Mouse (Mus musculus) gastrocnemius, postnatal 36 days (tissue): ENCODE results near the gene Mfsd4b5. TPM values are rescaled to one million over a fixed set of nuclear protein-coding genes. Genes with fewer than 3 reads are reported as not detected.
"Not testable (repeated sequence)": the region's sequence is repeated elsewhere in the genome, so short reads cannot be mapped to it uniquely, and the experiment has no call there.

Source experiments
- DNase-seq, 2 experiments: peaks; one replicate each; pipeline ENCODE4 v3.0.0; 2022
- intact Hi-C: fragments of 180-260 bp; cut with DNase I; formaldehyde crosslinking; loops from one replicate; pipeline ENCODE4 v1.15.1; 2025
- total RNA-seq, 2 experiments: library from RNA; stranded (reverse); gene quantifications; 2 replicates each; pipeline ENCODE4 v1.2.3; 2021

The Mfsd4b5 gene
- total RNA-seq, 2 experiments from 2014 or later: 0.38 to 0.47 TPM

DNA sequence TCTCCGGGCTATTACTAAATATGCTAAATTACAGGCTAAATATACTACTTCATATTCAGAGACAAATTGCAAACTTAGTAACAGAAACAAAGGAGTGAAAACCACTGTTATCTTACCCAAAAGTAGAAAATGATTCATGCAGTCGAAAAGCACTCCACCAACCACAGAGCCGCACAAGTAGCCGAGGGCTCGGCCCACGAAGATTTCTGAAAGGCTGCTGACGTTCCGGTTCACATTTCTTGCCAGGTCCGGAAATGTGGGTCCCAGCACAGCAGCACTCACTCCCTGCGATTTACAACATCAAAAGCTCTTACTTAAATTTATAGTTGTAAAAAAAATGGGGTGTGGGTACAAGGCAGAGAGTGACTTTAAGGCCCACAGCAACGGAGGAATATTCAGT, 11.5 kb downstream of the Mfsd4b5 start:
- DNase-seq: no peak

DNA sequence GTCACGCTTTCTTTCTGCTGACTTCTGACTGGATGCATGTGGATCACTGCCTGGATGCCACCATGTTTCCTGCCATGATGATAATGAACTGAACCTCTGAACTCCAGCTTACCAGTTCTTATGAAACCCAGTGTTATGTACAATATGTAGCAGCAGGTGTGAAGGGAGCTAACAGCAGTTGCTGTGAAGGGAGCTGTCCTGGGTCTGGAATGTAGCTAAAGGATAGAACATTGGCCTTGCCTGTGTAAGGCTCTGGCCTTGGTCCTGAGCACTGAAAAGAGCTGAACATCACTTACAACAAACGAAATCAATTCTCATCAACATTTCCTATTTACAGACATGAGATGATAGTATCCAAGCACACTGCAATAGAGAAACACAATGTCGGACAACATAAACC, 18.9 kb downstream of the Mfsd4b5 start:
- intact Hi-C loops: no loop called here

More for the DNA sequence above, 11.5 kb downstream of the Mfsd4b5 start:
- intact Hi-C loops: no loop called here

DNA sequence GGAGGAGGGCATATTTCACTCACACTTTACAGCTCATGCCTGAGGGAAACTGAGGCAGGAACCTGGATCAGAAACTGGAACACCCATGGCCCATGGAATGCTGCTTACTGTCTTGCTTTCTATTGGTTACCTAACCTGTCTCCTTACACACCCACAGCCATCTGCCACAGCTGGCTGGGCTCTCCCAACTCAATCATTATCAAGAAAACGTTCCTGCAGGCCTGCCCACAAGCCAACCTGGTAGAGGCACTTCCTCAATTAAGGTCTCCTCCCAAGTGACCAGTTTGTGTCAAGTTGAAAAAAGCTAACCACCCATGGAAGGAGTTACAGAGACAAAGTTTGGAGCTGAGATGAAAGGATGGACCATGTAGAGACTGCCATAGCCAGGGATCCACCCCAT, 24.5 kb downstream of the Mfsd4b5 start:
- intact Hi-C loops: loop anchor here (5.0 kb wide), 2 partner anchors 65 to 250 kb away; partner anchors contain the start of gene Mfsd4b4
- no peak for DNase-seq

More for the DNA sequence above, 18.9 kb downstream of the Mfsd4b5 start:
- DNase-seq: no peak

DNA sequence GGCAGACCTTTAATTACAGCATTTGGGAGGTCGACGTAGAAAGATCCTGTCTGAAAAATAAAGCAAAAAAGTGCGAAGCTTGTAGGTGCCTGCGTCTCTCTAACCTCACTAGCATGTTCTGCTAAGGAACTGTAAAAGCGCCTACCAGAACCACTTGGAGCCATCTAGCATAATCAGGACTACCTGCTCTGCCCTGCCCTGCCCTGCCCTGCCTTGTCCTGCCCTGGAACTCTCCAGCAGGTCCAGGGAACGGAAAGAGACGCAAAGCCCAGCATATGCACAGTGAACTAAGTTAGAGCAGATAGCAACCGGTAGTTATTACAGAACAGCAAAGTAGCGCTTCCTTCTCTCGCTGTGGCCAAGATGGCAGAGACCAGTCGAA, 26.0 kb downstream of the Mfsd4b5 start:
- DNase-seq: no peak
- intact Hi-C loops: loop anchor here (5.0 kb wide), 2 partner anchors 63 to 252 kb away; partner anchors contain the start of gene Mfsd4b4

DNA sequence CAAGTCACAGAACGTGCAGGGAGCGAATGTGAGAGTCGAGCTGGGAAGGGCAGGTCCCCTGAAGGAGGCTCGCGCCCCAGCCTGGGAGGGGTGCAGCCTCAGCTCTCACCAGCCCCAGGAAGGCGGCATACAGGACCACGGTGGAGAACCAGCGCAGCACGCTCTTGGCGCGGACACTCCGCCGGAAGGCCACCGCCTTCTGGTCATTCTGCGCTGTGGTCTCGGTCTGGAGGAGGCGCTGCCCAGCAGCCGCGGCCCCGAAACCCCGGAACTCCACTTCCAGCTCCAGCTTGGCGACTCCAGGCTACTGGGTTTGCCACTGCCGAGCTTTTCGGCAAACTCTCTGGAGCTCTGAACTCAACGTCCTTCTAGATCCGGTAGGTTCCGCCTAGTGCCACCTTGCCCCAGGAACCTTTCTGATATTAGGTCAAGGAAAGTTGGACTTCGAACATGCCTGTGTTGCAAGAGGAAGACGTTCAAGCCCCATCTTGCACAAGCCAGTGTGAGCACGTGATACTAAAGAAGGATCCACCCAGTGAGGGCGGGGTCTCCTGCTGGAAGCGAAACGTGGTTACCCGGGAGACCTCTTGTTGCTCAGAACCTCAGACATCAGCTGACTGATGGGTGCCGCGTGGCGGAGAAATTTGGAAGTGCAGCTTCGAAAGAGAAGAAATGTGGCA, 26.5 kb downstream of the Mfsd4b5 start, which contains the start of gene Mfsd4b3:
TSS of gene Mfsd4b3 (minus strand) at position 393 of the 680 bp plus-strand sequence.
- intact Hi-C loops: loop anchor here (5.0 kb wide), 3 partner anchors 63 to 252 kb away; partner anchors contain the start of genes Mfsd4b1 and Mfsd4b4
- DNase-seq: peak; percentile 94

DNA sequence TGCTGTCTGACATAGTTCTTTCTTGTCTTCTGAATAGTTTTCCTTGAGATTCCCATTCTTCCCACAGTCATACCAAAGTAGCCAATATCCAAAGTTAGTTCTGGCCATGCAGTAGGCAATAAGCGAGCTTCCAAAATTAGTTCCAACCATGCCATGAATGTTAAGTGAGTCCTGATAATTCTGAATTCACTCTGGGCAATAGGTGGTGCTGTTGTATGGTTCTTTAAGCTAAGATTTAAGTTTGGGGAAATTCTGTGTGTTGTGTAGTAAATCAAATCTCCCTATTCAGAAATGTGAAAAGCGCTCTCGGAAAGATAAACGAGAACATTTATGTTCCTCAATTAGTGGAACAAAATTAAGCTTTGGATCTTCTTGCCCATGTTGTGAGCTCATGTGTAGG, 28.2 kb downstream of the Mfsd4b5 start:
- intact Hi-C loops: loop anchor here (5.0 kb wide), 1 partner anchor 69 kb away; the partner anchor contains the start of gene Mfsd4b1
- DNase-seq: no peak

DNA sequence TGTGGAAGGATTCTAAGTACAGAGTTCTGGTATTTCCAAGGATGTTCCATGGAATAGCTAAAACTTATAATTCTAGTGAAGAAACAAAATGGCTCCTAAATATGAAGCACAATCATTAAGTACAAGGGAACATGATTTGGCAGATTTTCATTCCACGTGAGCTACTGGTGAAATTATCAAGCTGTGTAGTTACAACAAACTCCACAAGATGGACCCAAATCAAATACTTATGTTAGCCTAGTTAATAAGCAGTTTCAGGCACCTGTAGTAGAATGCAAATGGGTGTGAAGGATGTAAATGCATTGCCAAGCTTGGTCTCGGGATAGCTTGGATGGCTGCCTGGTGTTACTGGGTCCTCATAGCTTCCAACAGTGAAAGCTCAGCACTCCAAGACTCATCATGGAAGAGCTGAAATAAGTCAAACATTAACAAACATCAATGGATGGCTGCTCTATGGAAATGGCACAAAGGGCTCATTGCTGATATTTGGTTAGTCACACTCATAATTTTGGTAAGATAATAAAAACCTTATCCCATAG, 30.0 kb downstream of the Mfsd4b5 start:
- DNase-seq: no peak
- intact Hi-C loops: loop anchor here (5.0 kb wide), 1 partner anchor 71 kb away; the partner anchor contains the start of gene Mfsd4b1

DNA sequence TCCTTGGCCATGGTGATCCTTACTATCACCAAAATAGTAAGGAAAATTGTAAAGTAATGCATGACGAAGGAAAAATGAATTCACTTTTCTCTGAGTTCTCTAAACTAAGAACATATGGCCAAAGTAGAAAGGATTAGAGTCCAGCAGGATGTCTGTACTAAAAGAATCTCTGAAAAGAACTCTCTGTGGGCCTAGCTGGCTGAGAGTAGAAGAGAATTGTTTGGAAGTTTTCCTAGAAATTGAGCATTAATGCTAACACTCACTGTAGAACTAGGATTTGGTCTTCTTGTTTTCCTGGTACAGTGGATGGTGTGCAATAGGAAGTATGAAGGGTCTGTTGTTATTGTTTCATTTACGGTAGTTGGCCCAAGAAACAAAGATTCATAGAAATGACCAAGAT, 31.3 kb downstream of the Mfsd4b5 start:
- no peak for DNase-seq
- intact Hi-C loops: loop anchor here (5.0 kb wide), 1 partner anchor 72 kb away; the partner anchor contains the start of gene Mfsd4b1

DNA sequence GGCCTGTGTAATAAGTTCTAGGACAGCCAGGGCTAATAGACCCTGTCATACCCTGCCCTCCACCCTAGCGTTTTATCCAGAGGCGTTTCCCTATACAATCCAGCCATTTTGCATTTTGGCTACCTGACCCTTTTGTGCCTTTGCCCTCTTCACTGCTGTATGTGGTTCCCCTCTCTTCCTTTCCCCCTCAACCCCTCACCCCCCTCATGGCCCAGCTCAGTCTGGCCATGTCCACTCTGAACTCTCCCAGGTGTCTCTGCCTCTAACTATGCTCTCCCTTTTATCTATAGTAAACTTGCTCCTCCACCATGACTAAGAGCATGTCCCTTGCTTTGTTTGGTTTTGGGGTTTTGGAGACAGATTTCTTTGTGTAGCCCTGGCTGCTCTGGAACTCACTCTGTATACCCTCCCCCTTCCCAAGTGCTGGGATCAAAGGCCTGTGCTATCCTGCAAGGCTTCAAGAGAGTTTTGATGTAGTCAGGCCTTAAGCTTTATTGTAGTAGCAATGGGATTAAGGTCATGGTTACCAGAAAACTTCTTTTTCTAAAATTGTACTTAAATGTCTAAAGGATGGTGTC, 37.0 kb downstream of the Mfsd4b5 start:
- intact Hi-C loops: no loop called here

DNA sequence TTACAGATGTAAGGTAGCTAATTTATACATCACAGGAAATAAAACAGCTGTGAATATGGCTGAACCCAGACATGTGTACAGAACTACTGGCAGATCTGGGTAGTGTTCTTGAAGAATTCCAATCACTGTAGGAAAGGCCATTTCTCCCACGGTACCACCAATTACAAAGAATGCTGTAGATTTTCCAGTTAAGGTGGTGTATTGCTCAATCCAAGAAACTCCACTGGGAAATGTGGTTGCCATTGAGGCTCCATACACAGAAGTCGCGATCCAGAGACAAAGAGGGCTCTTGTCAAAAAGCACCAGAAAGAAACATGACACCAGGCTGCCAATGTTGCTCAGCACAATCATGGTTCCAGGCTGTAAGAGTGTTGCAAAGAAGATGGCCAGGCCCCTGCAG, 39.3 kb downstream of the Mfsd4b5 start:
- intact Hi-C loops, DNase-seq: not testable (repeated sequence)

More for the DNA sequence above, 37.0 kb downstream of the Mfsd4b5 start:
- DNase-seq: no peak

DNA sequence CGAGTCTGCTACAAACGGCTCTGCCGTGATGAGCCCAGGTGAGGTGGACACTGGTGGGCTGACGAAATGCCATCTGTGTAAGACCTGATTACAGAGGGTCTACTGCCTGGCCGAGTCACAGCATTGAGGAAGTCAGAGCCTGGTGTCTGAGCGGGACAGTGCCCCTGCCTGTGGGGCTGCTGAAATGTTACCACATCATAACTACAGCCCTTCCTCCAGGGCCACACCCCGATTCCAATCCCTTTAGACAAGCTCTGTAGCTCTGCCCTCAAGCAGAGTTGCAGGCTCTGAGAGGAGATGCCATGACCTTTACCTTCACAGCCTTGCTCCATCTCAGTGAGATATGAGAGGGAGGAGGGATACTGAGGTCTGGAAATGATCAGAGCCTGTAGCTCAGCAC, 49.9 kb downstream of the Mfsd4b5 start:
- DNase-seq: no peak
- intact Hi-C loops: no loop called here

DNA sequence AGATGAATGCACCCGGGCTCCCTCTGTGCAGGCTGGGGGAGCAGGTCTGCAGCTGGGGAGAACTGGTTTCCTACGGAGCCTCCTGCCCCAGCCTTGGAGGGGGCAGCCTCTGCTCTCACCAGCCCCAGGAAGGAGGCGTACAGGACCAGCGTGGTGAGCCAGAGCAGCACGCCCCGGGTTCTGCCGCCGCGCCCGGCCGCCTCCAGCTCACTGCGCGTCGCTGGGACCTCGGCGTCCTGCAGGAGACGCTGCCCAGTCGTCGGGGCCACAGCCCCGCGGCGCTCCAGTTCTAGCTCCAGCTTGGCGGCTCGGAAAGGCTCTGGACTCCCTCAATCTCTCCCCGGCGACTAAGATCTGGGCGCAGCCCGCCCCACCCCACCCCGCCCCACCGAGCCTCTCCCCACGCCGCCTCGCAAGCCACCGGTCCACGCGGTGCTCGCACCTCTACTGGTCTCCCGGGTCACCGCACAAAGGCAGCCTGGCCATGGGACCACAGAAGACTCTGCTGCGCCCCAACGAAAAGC, 59.8 kb downstream of the Mfsd4b5 start, which contains the start of gene Mfsd4b2:
TSS of gene Mfsd4b2 (minus strand) at position 308 of the 524 bp plus-strand sequence.
- intact Hi-C loops: no loop called here
- DNase-seq: peak in 1 of 2 experiments; percentile 10

DNA sequence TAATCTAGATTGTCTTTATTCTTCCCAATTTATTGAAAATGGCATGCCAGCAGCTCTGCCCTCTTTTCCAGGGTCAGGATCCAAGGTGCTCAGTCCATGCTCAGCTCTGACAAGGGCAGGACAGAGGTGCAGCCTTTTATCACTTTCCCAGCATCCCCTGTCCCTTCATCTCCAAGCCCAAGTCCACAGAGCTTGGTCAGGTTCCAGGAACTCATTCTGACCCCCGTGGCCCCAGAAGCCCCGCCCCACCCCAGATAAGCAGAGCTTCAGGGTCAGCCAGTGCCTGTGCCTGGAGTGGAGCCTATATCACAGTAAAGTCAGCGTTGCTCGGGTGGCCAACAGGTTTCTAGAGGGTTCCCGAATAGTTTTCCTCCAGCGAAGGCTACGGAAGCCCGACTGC, 61.9 kb downstream of the Mfsd4b5 start:
- intact Hi-C loops, DNase-seq: not testable (repeated sequence)

DNA sequence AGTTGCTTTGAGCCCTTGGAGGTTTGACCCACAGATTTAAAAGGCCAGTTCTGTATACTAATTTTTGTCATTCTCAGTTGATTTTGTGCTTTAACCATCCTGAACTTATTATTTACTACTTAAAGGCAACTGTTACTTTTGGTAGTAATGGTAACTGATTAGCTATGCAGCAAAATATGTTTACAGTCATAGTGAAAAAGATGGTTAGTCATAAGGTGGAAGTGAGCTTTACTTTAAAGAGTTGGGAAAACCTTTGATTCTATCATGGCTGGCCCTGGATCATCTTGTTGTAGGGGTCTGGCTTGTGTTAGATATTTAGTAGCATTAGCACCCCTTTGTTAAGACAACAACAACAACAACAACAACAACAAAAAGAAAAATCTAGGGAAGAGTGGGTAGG, 73.8 kb downstream of the Mfsd4b5 start:
- DNase-seq: no peak
- intact Hi-C loops: no loop called here

DNA sequence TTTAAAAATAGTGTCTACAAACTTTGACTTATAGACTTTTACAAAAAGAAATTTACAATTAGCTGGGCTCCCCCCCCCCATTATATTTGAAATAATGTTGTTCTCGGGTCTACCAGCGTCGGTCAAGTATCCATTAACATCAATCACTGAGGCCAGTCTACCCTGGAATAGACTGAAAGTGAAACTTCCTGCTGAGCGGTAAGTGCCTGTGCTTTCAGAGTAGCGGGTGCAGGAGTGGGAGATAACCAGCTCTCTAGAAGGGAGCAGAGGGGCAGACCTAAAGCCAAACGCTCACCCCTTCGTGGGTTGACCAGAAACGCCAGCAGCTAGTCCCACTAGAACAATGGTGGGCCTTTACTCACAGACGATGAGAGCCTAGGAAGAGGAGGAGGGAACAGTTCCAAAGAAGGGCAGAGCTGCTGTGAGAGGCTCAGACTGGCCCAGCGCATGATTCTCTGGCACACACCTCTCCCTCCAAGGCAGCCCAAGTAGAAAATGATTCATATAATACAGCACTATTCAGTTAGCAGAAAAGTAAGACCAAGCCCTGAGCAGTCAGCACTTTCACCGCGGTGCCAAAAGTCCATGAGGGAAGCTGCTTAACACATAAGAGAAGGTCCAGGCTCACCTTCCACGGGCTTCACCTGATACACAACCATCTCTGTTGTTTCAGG, 77.5 kb downstream of the Mfsd4b5 start:
- DNase-seq: no peak
- intact Hi-C loops: no loop called here

Other genes with a start within 250 kb of the Mfsd4b5 start
- gene Mfsd4b4, start 87.4 kb downstream of the Mfsd4b5 start, total RNA-seq: 1 to 10 TPM; 1.8 to 2.1 TPM
- gene Mfsd4b2, start 59.7 kb downstream of the Mfsd4b5 start, total RNA-seq: under 1 TPM; 0.10 to 0.22 TPM
- 1 to 10 TPM; 3.9 to 4.6 TPM for gene Mfsd4b3, start 26.5 kb downstream of the Mfsd4b5 start, total RNA-seq
- 1 to 10 TPM; 2.4 to 2.5 TPM for gene Mfsd4b1, start 38.6 kb upstream of the Mfsd4b5 start, total RNA-seq
- gene Slc16a10, start 155.6 kb upstream of the Mfsd4b5 start, total RNA-seq: 10 to 100 TPM; 35.3 to 40.5 TPM